Mouse (Mus musculus) olfactory bulb, adult 2 months (tissue): ENCODE measurements around the gene Gemin2.

Experiments
- CTCF ChIP-seq: fragments of 200-500 bp; IDR thresholded peaks from 2 replicates; pipeline ENCODE4 v1.5.1; 2012; ENCODE audit warnings: low read depth, mild to moderate bottlenecking, low read length, moderate library complexity; ENCODE audit not compliant: insufficient read depth
- POLR2A ChIP-seq: fragments of 200-500 bp; IDR thresholded peaks from 2 replicates; pipeline ENCODE4 v1.6.1; 2012; ENCODE audit warnings: mild to moderate bottlenecking, low read depth, low read length, moderate library complexity; ENCODE audit not compliant: insufficient read depth

DNA sequence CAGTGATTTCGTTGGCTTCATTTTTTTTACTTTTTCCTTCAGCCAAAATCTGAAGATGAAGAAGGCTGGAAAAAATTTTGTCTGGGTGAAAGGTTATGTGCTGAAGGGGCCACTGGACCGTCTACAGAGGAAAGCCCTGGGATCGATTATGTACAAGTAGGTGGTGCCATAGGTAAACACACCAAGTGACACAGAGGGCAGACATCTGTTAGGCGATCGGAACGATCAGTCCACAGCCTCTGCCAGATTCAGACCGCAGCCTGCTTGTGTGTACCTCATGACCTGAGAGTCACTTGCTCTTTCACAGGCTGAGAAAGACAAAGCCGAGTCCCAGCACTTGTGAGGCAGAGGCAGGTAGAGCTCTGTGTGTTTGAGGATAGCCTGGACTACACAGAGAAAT is 4.8 kb downstream of the Gemin2 start:
- TF ChIP-seq CTCF (no peak), POLR2A (no peak)
